Mouse (Mus musculus) embryonic facial prominence, embryonic 10.5 days (tissue): ENCODE measurements around the gene Blmh. TPM values are rescaled to one million over a fixed set of nuclear protein-coding genes. Genes with fewer than 3 reads are reported as not detected.
A peak's percentile ranks its signal among the peaks of the same experiment; 100 is the strongest.

Source experiments
- DNase-seq: peaks from one replicate; pipeline ENCODE4 v3.0.0-alpha.2; 2017; ENCODE audit warnings: low spot score
- H3K27ac ChIP-seq: fragments of 300-500 bp; sonication (generic); replicated peaks from 2 replicates; pipeline ENCODE4 v1.5.1; 2016; ENCODE audit warnings: mild to moderate bottlenecking
- H3K27me3 ChIP-seq: fragments of 300-500 bp; sonication (generic); replicated peaks from 2 replicates; pipeline ENCODE4 v1.6.1; 2016; ENCODE audit warnings: low read depth, mild to moderate bottlenecking; ENCODE audit not compliant: poor library complexity, severe bottlenecking
- H3K36me3 ChIP-seq: fragments of 300-500 bp; sonication (generic); replicated peaks from 2 replicates; pipeline ENCODE4 v1.6.1; 2016; ENCODE audit warnings: mild to moderate bottlenecking, moderate library complexity
- H3K4me1 ChIP-seq: fragments of 300-500 bp; sonication (generic); 2 replicates; pipeline ENCODE4 v1.6.1; 2016
- H3K4me3 ChIP-seq: fragments of 300-500 bp; sonication (generic); 2 replicates; pipeline ENCODE4 v1.5.1; 2016; ENCODE audit warnings: mild to moderate bottlenecking, moderate library complexity
- H3K9me3 ChIP-seq: fragments of 300-500 bp; sonication (generic); 2 replicates; pipeline ENCODE4 v1.6.1; 2016; ENCODE audit warnings: mild to moderate bottlenecking
- WGBS: fragments of 180-500 bp; shearing (Covaris S2); methylation state at CpG from one replicate; pipeline ENCODE4 v1.1.7; 2016; 5-methylcytosine and 5-hydroxymethylcytosine counted together
- polyA plus RNA-seq: library from polyadenylated mRNA; unstranded; fragments of >200 nt; fragmentation: Nextera tagmentation; extraction: Ambion mirVana; gene quantifications from 2 replicates; pipeline ENCODE4 v1.2.1, GENCODE M21; 2016

Blmh gene
- polyA plus RNA-seq, 1 experiment from 2014 or later: 203 TPM

DNA sequence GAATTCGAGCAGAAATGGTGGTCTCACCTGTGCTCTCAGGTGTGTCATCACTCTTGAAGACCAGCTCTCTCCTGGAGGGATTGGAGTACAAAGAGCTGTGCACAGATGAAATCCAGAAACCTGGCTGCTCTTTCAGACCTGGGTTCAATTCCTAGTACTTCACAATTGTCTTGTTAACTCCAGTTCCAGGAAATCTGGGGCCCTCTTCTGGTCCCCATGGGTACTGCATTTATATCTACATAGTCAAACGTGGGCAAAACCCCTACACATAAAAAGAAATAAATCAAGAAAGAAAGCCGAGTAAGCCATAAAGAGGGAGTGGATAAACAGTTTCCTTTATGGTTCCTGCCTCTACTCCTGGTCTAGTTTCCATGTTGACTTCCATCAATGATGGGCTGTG, 8.6 kb downstream of the Blmh start:
- WGBS: 70% methylated on average over 3 of the region's 3 CpGs

GRCm38 (mm10) chr11:76936578-76936977, 12.0 kb downstream of the Blmh start:
- no peaks in the 10 kb centered on the region for H3K9me3 ChIP-seq
- no peak for DNase-seq
- H3K27me3 ChIP-seq: no peaks in the 10 kb centered on the region
- no peaks in the 10 kb centered on the region for H3K36me3 ChIP-seq
- H3K27ac ChIP-seq: no peak overlapping the region
- no peak overlapping the region for H3K4me3 ChIP-seq
- 79% methylated on average over 5 of the region's 5 CpGs for WGBS
- no peaks in the 10 kb centered on the region for H3K4me1 ChIP-seq

More for the DNA sequence above, 8.6 kb downstream of the Blmh start:
- Histone ChIP-seq H3K27ac (no peak overlapping the region), H3K4me3 (no peak overlapping the region), H3K4me1 (no peaks in the 10 kb centered on the region), H3K27me3 (no peaks in the 10 kb centered on the region), H3K36me3 (no peaks in the 10 kb centered on the region), H3K9me3 (no peaks in the 10 kb centered on the region)
- DNase-seq: no peak

DNA sequence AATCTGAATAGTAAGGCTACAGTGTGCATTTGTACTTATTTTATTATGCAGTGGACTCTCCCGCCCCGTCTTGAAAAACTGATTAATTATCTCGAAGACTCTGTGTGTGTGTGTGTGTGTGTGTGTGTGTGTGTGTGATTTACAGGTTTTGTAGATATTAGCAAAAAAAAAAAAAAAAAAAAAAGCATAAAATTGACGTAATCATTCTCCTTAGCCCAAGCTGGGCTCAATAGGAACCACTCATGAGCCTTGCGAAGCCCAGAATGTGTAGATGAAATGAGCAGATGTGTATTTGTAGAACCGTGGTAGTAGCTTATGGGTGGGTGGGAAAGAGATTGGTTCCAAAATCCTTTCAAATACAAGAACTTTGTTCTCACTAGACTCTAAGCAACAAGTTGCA, 20.2 kb downstream of the Blmh start:
- Histone ChIP-seq H3K27me3 (no peaks in the 10 kb centered on the region), H3K4me3 (peak overlapping the region; percentile 95), H3K27ac (peak overlapping the region; percentile 95), H3K9me3 (no peaks in the 10 kb centered on the region), H3K4me1 (peaks cover 17% of the 10 kb centered on the region), H3K36me3 (peaks cover 22% of the 10 kb centered on the region)
- WGBS: 73% methylated on average over 6 of the region's 6 CpGs
- DNase-seq: no peak

DNA sequence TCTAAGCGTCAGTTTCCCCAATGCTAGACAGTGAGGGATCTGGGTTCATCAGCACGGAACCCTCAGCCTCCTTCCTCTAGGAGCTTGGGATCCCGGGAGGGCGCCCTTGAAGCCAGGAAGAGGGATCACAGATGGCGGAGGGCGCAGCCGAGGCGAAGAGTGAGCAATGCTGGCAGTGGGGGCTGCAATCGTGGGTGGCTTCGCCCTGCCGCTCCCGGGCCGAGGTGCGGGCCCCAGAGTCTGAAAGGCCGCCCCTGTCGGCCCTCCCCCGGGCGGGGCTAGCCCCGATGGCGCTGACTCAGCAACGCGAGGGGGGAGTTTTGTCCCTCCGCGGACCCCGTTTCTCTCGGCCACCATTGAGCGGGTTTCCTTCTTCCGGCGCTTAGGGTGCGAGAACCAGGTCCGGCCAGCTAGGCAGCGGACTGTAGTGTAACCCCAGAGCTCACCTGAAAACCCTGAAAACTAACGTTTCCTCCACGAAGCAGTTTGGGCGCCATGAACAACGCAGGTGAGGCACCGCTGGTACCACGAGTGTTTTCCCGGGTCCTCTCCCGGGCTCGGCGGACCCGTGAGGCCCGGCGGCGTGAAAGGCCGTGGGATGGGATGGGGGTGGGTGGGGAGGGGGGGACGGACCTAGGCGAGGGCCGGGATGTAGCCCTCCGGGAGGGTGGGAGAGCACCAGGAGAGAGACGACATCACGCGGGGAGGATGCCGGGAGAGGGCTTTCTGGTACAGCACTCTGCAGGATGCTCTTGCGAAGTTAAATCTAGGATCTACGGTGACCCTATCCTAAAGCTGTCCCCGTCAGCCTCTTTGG, 21.0 kb downstream of the Blmh start:
- Histone ChIP-seq H3K27me3 (no peaks in the 10 kb centered on the region), H3K9me3 (no peaks in the 10 kb centered on the region), H3K4me1 (peaks cover 17% of the 10 kb centered on the region), H3K27ac (peak overlapping the region; percentile 95), H3K4me3 (peak overlapping the region; percentile 95), H3K36me3 (peaks cover 30% of the 10 kb centered on the region)
- WGBS: under 1% methylated on average over 58 of the region's 58 CpGs
- peak; percentile 94 for DNase-seq

DNA sequence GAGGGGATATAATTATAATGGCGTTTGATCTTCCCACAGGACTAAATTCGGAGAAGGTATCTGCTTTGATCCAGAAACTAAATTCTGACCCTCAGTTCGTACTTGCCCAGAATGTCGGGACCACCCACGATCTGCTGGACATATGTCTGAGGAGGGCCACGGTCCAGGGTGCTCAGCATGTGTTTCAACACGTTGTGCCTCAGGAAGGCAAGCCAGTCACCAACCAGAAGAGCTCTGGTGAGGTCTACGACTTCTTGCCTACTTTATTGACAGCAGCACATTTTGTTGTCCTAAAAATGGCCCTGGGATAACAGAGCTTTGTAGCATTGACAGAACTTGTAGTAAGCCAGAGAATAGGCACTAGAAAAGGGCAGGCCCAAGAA, 21.6 kb downstream of the Blmh start:
- Histone ChIP-seq H3K4me3 (peak overlapping the region; percentile 95), H3K9me3 (no peaks in the 10 kb centered on the region)

GRCm38 (mm10) chr11:76953536-76953935, 28.9 kb downstream of the Blmh start:
- Histone ChIP-seq H3K27ac (no peak overlapping the region), H3K27me3 (no peaks in the 10 kb centered on the region), H3K4me3 (no peak overlapping the region), H3K9me3 (no peaks in the 10 kb centered on the region), H3K4me1 (no peaks in the 10 kb centered on the region), H3K36me3 (peaks cover 99% of the 10 kb centered on the region)
- WGBS: 93% methylated on average over 2 of the region's 2 CpGs
- DNase-seq: no peak

More for the DNA sequence above, 21.6 kb downstream of the Blmh start:
- peaks cover 17% of the 10 kb centered on the region for H3K4me1 ChIP-seq
- no peaks in the 10 kb centered on the region for H3K27me3 ChIP-seq
- H3K36me3 ChIP-seq: peaks cover 36% of the 10 kb centered on the region
- WGBS: 5% methylated on average over 8 of the region's 8 CpGs
- H3K27ac ChIP-seq: peak overlapping the region; percentile 95
- DNase-seq: no peak

DNA sequence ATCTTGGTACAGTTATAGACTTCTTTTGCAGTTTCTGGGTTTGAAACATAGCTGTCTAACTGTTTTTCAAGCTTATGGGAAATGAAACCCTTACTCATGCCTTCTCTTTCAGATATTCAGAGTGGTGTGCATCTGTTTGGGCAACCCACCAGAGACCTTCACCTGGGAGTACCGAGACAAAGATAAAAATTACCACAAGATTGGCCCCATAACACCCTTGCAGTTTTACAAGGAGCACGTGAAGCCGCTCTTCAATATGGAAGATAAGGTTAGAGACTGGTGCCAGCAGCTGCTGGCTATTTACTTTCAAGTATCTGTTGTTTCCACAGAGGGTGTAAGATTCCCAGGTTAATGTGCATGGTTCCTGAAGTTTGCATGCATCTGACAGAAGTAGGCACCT, 41.1 kb downstream of the Blmh start:
- no peaks in the 10 kb centered on the region for H3K27me3 ChIP-seq
- H3K4me1 ChIP-seq: no peaks in the 10 kb centered on the region
- no peaks in the 10 kb centered on the region for H3K9me3 ChIP-seq
- no peak for DNase-seq
- no peak overlapping the region for H3K27ac ChIP-seq
- H3K36me3 ChIP-seq: peaks cover 97% of the 10 kb centered on the region
- H3K4me3 ChIP-seq: no peak overlapping the region
- WGBS: 94% methylated on average over 3 of the region's 3 CpGs

DNA sequence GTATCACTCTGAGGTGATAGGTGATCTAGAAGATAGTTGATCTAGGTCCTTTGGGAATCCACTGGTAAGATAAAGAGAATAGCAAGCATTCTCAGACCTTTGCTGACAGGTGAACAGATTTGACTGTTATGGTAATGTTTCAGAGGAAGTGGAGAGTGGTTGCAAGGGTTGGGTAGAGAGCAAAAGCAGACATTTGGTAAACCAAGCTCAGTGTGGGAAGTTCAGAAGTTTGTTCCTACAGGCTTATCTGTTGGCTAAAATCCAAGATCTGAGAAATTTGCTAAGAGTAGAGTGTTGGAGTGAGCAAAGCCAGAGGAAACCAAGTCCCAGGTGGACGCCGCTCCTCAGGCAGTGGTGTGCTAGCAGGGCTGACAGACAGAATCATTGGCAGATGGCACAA, 45.7 kb downstream of the Blmh start:
- Histone ChIP-seq H3K4me1 (no peaks in the 10 kb centered on the region), H3K27me3 (no peaks in the 10 kb centered on the region), H3K4me3 (no peak overlapping the region), H3K9me3 (no peaks in the 10 kb centered on the region), H3K36me3 (peaks cover 97% of the 10 kb centered on the region), H3K27ac (no peak overlapping the region)
- 90% methylated on average over 2 of the region's 2 CpGs for WGBS
- DNase-seq: no peak

DNA sequence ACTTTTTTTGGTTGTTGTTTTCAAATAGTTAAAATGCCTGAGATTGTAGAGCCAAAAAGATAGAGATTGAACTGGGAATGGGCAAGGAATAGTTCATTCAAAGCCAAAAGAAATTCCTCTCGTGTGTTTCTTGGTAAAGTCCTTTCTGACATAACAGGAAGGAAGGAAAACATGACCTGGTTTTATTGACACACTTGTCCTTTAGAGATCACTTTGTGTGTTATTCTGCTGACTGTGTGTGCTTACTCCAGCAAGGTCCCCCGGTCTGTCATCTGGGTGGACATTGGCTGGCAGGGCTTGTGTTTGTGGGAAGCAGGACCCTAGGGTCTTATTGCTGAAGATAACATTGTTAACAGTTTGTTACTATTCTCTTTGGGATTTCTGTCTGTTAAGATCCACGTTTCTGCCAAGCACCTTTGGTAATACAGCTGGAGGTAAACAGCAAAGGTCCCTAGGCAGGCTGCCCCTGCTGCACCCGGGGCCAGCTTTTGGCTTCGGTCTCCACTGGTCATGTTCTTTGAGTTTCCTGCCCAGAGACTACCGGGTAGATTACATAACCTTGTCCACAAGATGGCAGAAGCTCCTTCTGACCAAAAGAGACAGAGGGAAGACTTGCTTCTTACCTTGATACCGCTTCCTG, 50.2 kb downstream of the Blmh start:
- Histone ChIP-seq H3K4me1 (no peaks in the 10 kb centered on the region), H3K9me3 (no peaks in the 10 kb centered on the region), H3K27me3 (no peaks in the 10 kb centered on the region), H3K27ac (no peak overlapping the region), H3K36me3 (peaks cover 94% of the 10 kb centered on the region), H3K4me3 (no peak overlapping the region)
- WGBS: 89% methylated on average over 7 of the region's 7 CpGs
- DNase-seq: no peak

DNA sequence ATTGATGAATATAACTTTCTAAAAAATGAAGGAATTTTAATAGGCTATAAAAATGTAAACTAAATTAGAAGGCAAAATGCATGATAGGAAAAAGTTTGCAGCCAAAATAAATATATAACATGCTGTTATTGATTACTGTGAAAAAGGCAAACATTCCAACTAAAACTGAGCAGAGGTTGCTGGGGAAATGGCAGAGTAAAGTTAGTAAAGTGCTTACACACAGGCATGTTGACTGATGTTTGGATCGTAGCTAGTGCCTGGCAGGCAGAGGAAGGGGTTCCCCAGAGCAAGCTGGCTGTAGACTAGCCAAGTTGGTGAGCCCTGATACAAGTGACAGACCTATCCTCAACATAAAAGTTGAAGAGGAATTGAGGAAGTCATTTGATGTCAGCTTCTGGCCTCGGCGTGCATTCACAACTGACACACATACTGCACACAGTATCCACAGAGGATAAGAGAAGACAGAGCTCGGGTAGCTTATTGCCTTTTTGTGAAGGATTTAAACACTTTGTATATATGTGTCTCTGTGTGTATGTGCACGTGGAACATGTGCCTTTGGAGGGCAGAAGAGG, 57.0 kb downstream of the Blmh start:
- no peak for DNase-seq
- Histone ChIP-seq H3K27me3 (no peaks in the 10 kb centered on the region), H3K27ac (no peak overlapping the region), H3K36me3 (peaks cover 86% of the 10 kb centered on the region), H3K4me1 (no peaks in the 10 kb centered on the region), H3K9me3 (no peaks in the 10 kb centered on the region), H3K4me3 (no peak overlapping the region)
- WGBS: 90% methylated on average over 5 of the region's 5 CpGs

- Histone ChIP-seq H3K4me3 (no peak overlapping the region), H3K27ac (no peak overlapping the region), H3K27me3 (no peaks in the 10 kb centered on the region), H3K36me3 (peaks cover 90% of the 10 kb centered on the region), H3K4me1 (no peaks in the 10 kb centered on the region), H3K9me3 (no peaks in the 10 kb centered on the region)
- 79% methylated on average over 4 of the region's 4 CpGs for WGBS
- DNase-seq: no peak
Observed at GRCm38 (mm10) chr11:76982415-76982814, 57.8 kb downstream of the Blmh start.

DNA sequence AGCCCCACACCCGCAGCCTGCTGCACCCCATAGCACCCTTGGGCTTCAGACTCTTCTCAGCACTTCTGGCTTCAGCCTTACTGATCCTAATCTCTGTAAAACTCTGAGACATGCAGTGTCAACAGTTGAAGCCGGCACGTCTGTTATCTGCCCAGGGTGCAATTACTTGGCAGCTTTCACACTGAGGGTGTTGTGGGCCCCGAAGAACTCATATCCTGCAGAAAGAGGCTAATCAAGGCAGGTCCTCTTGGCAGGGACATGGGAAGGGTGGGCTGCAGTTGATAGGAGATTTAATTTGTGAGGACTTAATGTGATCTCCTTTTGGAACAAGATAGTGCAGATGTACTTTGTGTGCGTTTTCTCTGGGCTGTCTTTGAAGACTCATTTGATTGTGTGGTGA, 59.0 kb downstream of the Blmh start:
- H3K27me3 ChIP-seq: no peaks in the 10 kb centered on the region
- no peak for DNase-seq
- H3K36me3 ChIP-seq: peaks cover 90% of the 10 kb centered on the region
- H3K4me3 ChIP-seq: no peak overlapping the region
- WGBS: 87% methylated on average over 5 of the region's 5 CpGs
- H3K4me1 ChIP-seq: no peaks in the 10 kb centered on the region
- no peaks in the 10 kb centered on the region for H3K9me3 ChIP-seq
- no peak overlapping the region for H3K27ac ChIP-seq

DNA sequence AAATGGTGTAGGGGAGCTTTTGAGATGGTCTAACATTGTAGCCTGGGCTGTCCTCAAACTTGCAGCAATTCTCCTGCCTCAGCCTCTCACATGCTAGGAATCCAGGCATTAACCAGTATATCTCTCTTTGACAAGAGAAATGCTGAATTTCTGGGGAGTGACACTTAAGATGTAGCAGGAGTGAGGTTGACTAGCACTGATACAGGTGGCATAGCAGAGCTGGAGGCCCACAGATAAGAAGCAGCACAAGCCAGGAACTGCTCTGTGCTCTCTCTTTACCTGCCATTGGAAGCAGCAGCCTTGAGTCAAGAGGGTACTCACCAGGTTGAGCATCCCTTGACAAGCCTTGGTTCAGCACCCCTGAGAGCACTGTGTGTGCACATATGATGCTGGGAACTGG, 59.6 kb downstream of the Blmh start:
- Histone ChIP-seq H3K9me3 (no peaks in the 10 kb centered on the region), H3K36me3 (peaks cover 90% of the 10 kb centered on the region), H3K27me3 (no peaks in the 10 kb centered on the region), H3K4me3 (no peak overlapping the region), H3K27ac (no peak overlapping the region), H3K4me1 (no peaks in the 10 kb centered on the region)
- no peak for DNase-seq
